Mouse (Mus musculus): ENCODE measurements around the gene Fam32a. TPM values are rescaled to one million over a fixed set of nuclear protein-coding genes. Genes with fewer than 3 reads are reported as not detected.

Gene Fam32a
- total RNA-seq, 2 experiments from 2014 or later: 62.5 to 65.8 TPM

- DNase-seq (ENCODE audit: low spot score in 2 of 2): peak; percentile 93 to 97
Observed at GRCm38 (mm10) chr8:72239499-72240402, 20.2 kb downstream of the Fam32a start, which contains the start of gene Ap1m1. TSS of gene Ap1m1 (plus strand) at chr8:72240018.

- no peak for DNase-seq (ENCODE audit: low spot score in 2 of 2)
Observed at GRCm38 (mm10) chr8:72240403-72240763, 20.9 kb downstream of the Fam32a start.

- DNase-seq (ENCODE audit: low spot score in 2 of 2): no peak
Observed at GRCm38 (mm10) chr8:72240951-72241350, 21.4 kb downstream of the Fam32a start.

- DNase-seq (ENCODE audit: low spot score in 2 of 2): no peak
Observed at GRCm38 (mm10) chr8:72242226-72242625, 22.7 kb downstream of the Fam32a start.

GRCm38 (mm10) chr8:72244610-72245009, 25.1 kb downstream of the Fam32a start:
- no peak for DNase-seq (ENCODE audit: low spot score in 2 of 2)

- DNase-seq (ENCODE audit: low spot score in 2 of 2): peak; percentile 58 to 67
Observed at GRCm38 (mm10) chr8:72257171-72257901, 37.8 kb downstream of the Fam32a start.

- no peak for DNase-seq (ENCODE audit: low spot score in 2 of 2)
Observed at GRCm38 (mm10) chr8:72257902-72258238, 38.3 kb downstream of the Fam32a start.

GRCm38 (mm10) chr8:72259862-72260261, 40.3 kb downstream of the Fam32a start:
- no peak for DNase-seq (ENCODE audit: low spot score in 2 of 2)

- no peak for DNase-seq (ENCODE audit: low spot score in 2 of 2)
Observed at GRCm38 (mm10) chr8:72260585-72260984, 41.1 kb downstream of the Fam32a start.

- peak; percentile 38 to 41 for DNase-seq (ENCODE audit: low spot score in 2 of 2)
Observed at GRCm38 (mm10) chr8:72261019-72261418, 41.5 kb downstream of the Fam32a start.

GRCm38 (mm10) chr8:72261431-72261830, 41.9 kb downstream of the Fam32a start:
- no peak for DNase-seq (ENCODE audit: low spot score in 2 of 2)

- no peak for DNase-seq (ENCODE audit: low spot score in 2 of 2)
Observed at GRCm38 (mm10) chr8:72261872-72262271, 42.3 kb downstream of the Fam32a start.

GRCm38 (mm10) chr8:72262756-72263155, 43.2 kb downstream of the Fam32a start:
- DNase-seq (ENCODE audit: low spot score in 2 of 2): no peak

- DNase-seq (ENCODE audit: low spot score in 2 of 2): no peak
Observed at GRCm38 (mm10) chr8:72263451-72263850, 43.9 kb downstream of the Fam32a start.

- no peak for DNase-seq (ENCODE audit: low spot score in 2 of 2)
Observed at GRCm38 (mm10) chr8:72265342-72265741, 45.8 kb downstream of the Fam32a start.

- no peak for DNase-seq (ENCODE audit: low spot score in 2 of 2)
Observed at GRCm38 (mm10) chr8:72266671-72267070, 47.1 kb downstream of the Fam32a start.

GRCm38 (mm10) chr8:72267106-72267505, 47.6 kb downstream of the Fam32a start:
- DNase-seq (ENCODE audit: low spot score in 2 of 2): no peak

GRCm38 (mm10) chr8:72268356-72268755, 48.8 kb downstream of the Fam32a start:
- peak in 1 of 2 experiments; percentile 25 for DNase-seq (ENCODE audit: low spot score in 2 of 2)

- no peak for DNase-seq (ENCODE audit: low spot score in 2 of 2)
Observed at GRCm38 (mm10) chr8:72270606-72271005, 51.1 kb downstream of the Fam32a start.

GRCm38 (mm10) chr8:72271051-72271660, 51.6 kb downstream of the Fam32a start:
- DNase-seq (ENCODE audit: low spot score in 2 of 2): no peak

- DNase-seq (ENCODE audit: low spot score in 2 of 2): no peak
Observed at GRCm38 (mm10) chr8:72271691-72272090, 52.2 kb downstream of the Fam32a start.

- peak; percentile 65 to 75 for DNase-seq (ENCODE audit: low spot score in 2 of 2)
Observed at GRCm38 (mm10) chr8:72272361-72272760, 52.8 kb downstream of the Fam32a start.
